Mouse (Mus musculus) bone marrow macrophage, adult 2 months (primary cell): ENCODE results near the gene Peli2.

Source experiments
- CTCF ChIP-seq: IDR thresholded peaks from 2 replicates; pipeline ENCODE4 v1.5.1; 2012; ENCODE audit warnings: low read depth, mild to moderate bottlenecking, low read length, moderate library complexity
- POLR2A ChIP-seq: IDR thresholded peaks from 2 replicates; pipeline ENCODE4 v1.6.1; 2012; ENCODE audit warnings: mild to moderate bottlenecking, low read depth, low read length, borderline replicate concordance

- TF ChIP-seq POLR2A (no peak), CTCF (no peak)
Measured at GRCm38 (mm10) chr14:48143141-48143540, 22.5 kb downstream of the Peli2 start.
